Mouse (Mus musculus) cerebral cortex, adult 2 months (tissue): ENCODE measurements around the gene Lrsam1.

ENCODE experiments used
- WGBS: fragments of 180-500 bp; shearing (Covaris S2); methylation state at CpG from one replicate; pipeline ENCODE4 v1.1.7; 2018; 5-methylcytosine and 5-hydroxymethylcytosine counted together

The Lrsam1 gene

GRCm38 (mm10) chr2:32926330-32927075 is 34.9 kb downstream of the Lrsam1 start:
- WGBS = 91% methylated on average over 12 of the region's 12 CpGs

- WGBS = 63% methylated on average over 10 of the region's 10 CpGs
Measured at GRCm38 (mm10) chr2:32924306-32924844, 37.0 kb downstream of the Lrsam1 start.

GRCm38 (mm10) chr2:32923551-32924250 is 37.7 kb downstream of the Lrsam1 start:
- WGBS = 92% methylated on average over 24 of the region's 24 CpGs

- 88% methylated on average over 13 of the region's 13 CpGs for WGBS
Measured at GRCm38 (mm10) chr2:32922564-32922963, 38.9 kb downstream of the Lrsam1 start.

- WGBS = 72% methylated on average over 15 of the region's 15 CpGs
Measured at GRCm38 (mm10) chr2:32921801-32922380, 39.5 kb downstream of the Lrsam1 start.

GRCm38 (mm10) chr2:32921235-32921634 is 40.2 kb downstream of the Lrsam1 start:
- WGBS = 56% methylated on average over 7 of the region's 7 CpGs

- 87% methylated on average over 9 of the region's 9 CpGs for WGBS
Measured at GRCm38 (mm10) chr2:32918391-32918790, 43.0 kb downstream of the Lrsam1 start.

GRCm38 (mm10) chr2:32917526-32917925 is 43.9 kb downstream of the Lrsam1 start:
- 45% methylated on average over 11 of the region's 11 CpGs for WGBS

GRCm38 (mm10) chr2:32914896-32915295 is 46.5 kb downstream of the Lrsam1 start:
- 64% methylated on average over 3 of the region's 3 CpGs for WGBS

- 72% methylated on average over 5 of the region's 5 CpGs for WGBS
Measured at GRCm38 (mm10) chr2:32914362-32914761, 47.1 kb downstream of the Lrsam1 start.

GRCm38 (mm10) chr2:32912210-32912804 is 49.1 kb downstream of the Lrsam1 start:
- 32% methylated on average over 19 of the region's 19 CpGs for whole genome bisulfite sequencing

- 83% methylated on average over 7 of the region's 7 CpGs for WGBS
Measured at GRCm38 (mm10) chr2:32911639-32912182, 49.7 kb downstream of the Lrsam1 start.

GRCm38 (mm10) chr2:32908796-32909195 is 52.6 kb downstream of the Lrsam1 start:
- 25% methylated on average over 11 of the region's 11 CpGs for WGBS

- 24% methylated on average over 6 of the region's 6 CpGs for WGBS
Measured at GRCm38 (mm10) chr2:32908272-32908671, 53.1 kb downstream of the Lrsam1 start.

- 47% methylated on average over 8 of the region's 8 CpGs for WGBS
Measured at GRCm38 (mm10) chr2:32907442-32907841, 54.0 kb downstream of the Lrsam1 start.

- WGBS = 69% methylated on average over 8 of the region's 8 CpGs
Measured at GRCm38 (mm10) chr2:32905297-32905696, 56.1 kb downstream of the Lrsam1 start.

GRCm38 (mm10) chr2:32904637-32905036 is 56.8 kb downstream of the Lrsam1 start:
- 85% methylated on average over 5 of the region's 5 CpGs for WGBS

GRCm38 (mm10) chr2:32903470-32903869 is 57.9 kb downstream of the Lrsam1 start:
- 78% methylated on average over 4 of the region's 4 CpGs for WGBS

GRCm38 (mm10) chr2:32902126-32902525 is 59.3 kb downstream of the Lrsam1 start:
- 53% methylated on average over 9 of the region's 9 CpGs for WGBS

GRCm38 (mm10) chr2:32898983-32899382 is 62.4 kb downstream of the Lrsam1 start:
- WGBS = 70% methylated on average over 7 of the region's 7 CpGs

- WGBS = 42% methylated on average over 10 of the region's 10 CpGs
Measured at GRCm38 (mm10) chr2:32896507-32897147, 64.8 kb downstream of the Lrsam1 start.
